Mouse (Mus musculus): ENCODE data around the gene Pdgfd. TPM values are rescaled to one million over a fixed set of nuclear protein-coding genes. Genes with fewer than 3 reads are reported as not detected.
"Not testable (repeated sequence)": the region's sequence is repeated elsewhere in the genome, so short reads cannot be mapped to it uniquely, and the experiment has no call there.

Pdgfd gene
- polyA plus RNA-seq, 1 experiment from 2014 or later: 0.66 TPM

GRCm38 (mm10) chr9:6187955-6188354 lies 19.6 kb downstream of the Pdgfd start:
- Histone ChIP-seq H3K9me3 (ENCODE audit: low read length) (no peaks in the 10 kb centered on the region), H3K4me2 (ENCODE audit: low read depth, low read length) (no peak overlapping the region), H3K27ac (ENCODE audit: low read depth) (no peak overlapping the region), H3K27me3 (ENCODE audit: insufficient read depth, low read length) (no peaks in the 10 kb centered on the region), H3K4me1 (ENCODE audit: insufficient read depth) (no peaks in the 10 kb centered on the region), H3K4me3 (ENCODE audit: low read depth, low read length) (no peak overlapping the region), H3K36me3 (replicated peaks; ENCODE audit: insufficient read depth, low read length) (no peaks in the 10 kb centered on the region), H3K9ac (replicated peaks) (no peak overlapping the region)
- TF ChIP-seq EP300 (IDR thresholded peaks at IDR 0.05; ENCODE audit: low read depth): no peak
- TF ChIP-seq CTCF (IDR thresholded peaks at IDR 0.05; ENCODE audit: low read depth): no peak
- DNase-seq: no peak
- WGBS (ENCODE audit: insufficient replicate concordance): 68% methylated on average over 3 of the region's 3 CpGs
- ATAC-seq: no peak

GRCm38 (mm10) chr9:6193352-6193751 lies 25.0 kb downstream of the Pdgfd start:
- no peak for ATAC-seq
- no peaks in the 10 kb centered on the region for H3K36me3 ChIP-seq (replicated peaks; ENCODE audit: insufficient read depth, low read length)
- TF ChIP-seq CTCF (IDR thresholded peaks at IDR 0.05; ENCODE audit: low read depth) (no peak), EP300 (IDR thresholded peaks at IDR 0.05; ENCODE audit: low read depth) (no peak)
- H3K9ac ChIP-seq (replicated peaks): no peak overlapping the region
- no peaks in the 10 kb centered on the region for H3K4me1 ChIP-seq (ENCODE audit: insufficient read depth)
- H3K4me3 ChIP-seq (ENCODE audit: low read depth, low read length): no peak overlapping the region
- no peak for DNase-seq
- WGBS (ENCODE audit: insufficient replicate concordance): 69% methylated on average over 1 of the region's 1 CpGs
- no peak overlapping the region for H3K4me2 ChIP-seq (ENCODE audit: low read depth, low read length)
- H3K27ac ChIP-seq (ENCODE audit: low read depth): no peak overlapping the region
- no peaks in the 10 kb centered on the region for H3K9me3 ChIP-seq (ENCODE audit: low read length)
- H3K27me3 ChIP-seq (ENCODE audit: insufficient read depth, low read length): no peaks in the 10 kb centered on the region

GRCm38 (mm10) chr9:6212862-6213261 lies 44.5 kb downstream of the Pdgfd start:
- Histone ChIP-seq H3K36me3 (replicated peaks; ENCODE audit: insufficient read depth, low read length) (no peaks in the 10 kb centered on the region), H3K27me3 (ENCODE audit: insufficient read depth, low read length) (no peaks in the 10 kb centered on the region), H3K4me1 (ENCODE audit: insufficient read depth) (no peaks in the 10 kb centered on the region), H3K9me3 (ENCODE audit: low read length) (no peaks in the 10 kb centered on the region), H3K27ac (ENCODE audit: low read depth) (no peak overlapping the region), H3K9ac (replicated peaks) (no peak overlapping the region), H3K4me2 (ENCODE audit: low read depth, low read length) (no peak overlapping the region), H3K4me3 (ENCODE audit: low read depth, low read length) (no peak overlapping the region)
- 71% methylated on average over 5 of the region's 5 CpGs for WGBS (ENCODE audit: insufficient replicate concordance)
- TF ChIP-seq EP300 (IDR thresholded peaks at IDR 0.05; ENCODE audit: low read depth) (no peak), CTCF (IDR thresholded peaks at IDR 0.05; ENCODE audit: low read depth) (no peak)
- DNase-seq (no peak), ATAC-seq (no peak)

- DNase-seq: no peak
- no peak for ATAC-seq
- Histone ChIP-seq H3K4me3 (ENCODE audit: low read depth, low read length) (no peak overlapping the region), H3K27me3 (ENCODE audit: insufficient read depth, low read length) (no peaks in the 10 kb centered on the region), H3K9me3 (ENCODE audit: low read length) (no peaks in the 10 kb centered on the region), H3K4me1 (ENCODE audit: insufficient read depth) (no peaks in the 10 kb centered on the region), H3K27ac (ENCODE audit: low read depth) (no peak overlapping the region), H3K4me2 (ENCODE audit: low read depth, low read length) (no peak overlapping the region), H3K36me3 (replicated peaks; ENCODE audit: insufficient read depth, low read length) (no peaks in the 10 kb centered on the region), H3K9ac (replicated peaks) (no peak overlapping the region)
- TF ChIP-seq CTCF (IDR thresholded peaks at IDR 0.05; ENCODE audit: low read depth) (no peak), EP300 (IDR thresholded peaks at IDR 0.05; ENCODE audit: low read depth) (no peak)
- 70% methylated on average over 1 of the region's 1 CpGs for WGBS (ENCODE audit: insufficient replicate concordance)
Measured at GRCm38 (mm10) chr9:6217505-6217904, 49.1 kb downstream of the Pdgfd start.

GRCm38 (mm10) chr9:6235982-6236381 lies 67.6 kb downstream of the Pdgfd start:
- H3K9me3 ChIP-seq (ENCODE audit: low read length); H3K36me3 ChIP-seq (replicated peaks; ENCODE audit: insufficient read depth, low read length); H3K4me3 ChIP-seq (ENCODE audit: low read depth, low read length); H3K4me2 ChIP-seq (ENCODE audit: low read depth, low read length); H3K27ac ChIP-seq (ENCODE audit: low read depth); H3K9ac ChIP-seq (replicated peaks); ATAC-seq; H3K4me1 ChIP-seq (ENCODE audit: insufficient read depth); H3K27me3 ChIP-seq (ENCODE audit: insufficient read depth, low read length); DNase-seq: not testable (repeated sequence)
- WGBS (ENCODE audit: insufficient replicate concordance): 69% methylated on average over 1 of the region's 1 CpGs
- TF ChIP-seq EP300 (IDR thresholded peaks at IDR 0.05; ENCODE audit: low read depth): 0 out of 2 replicates have a peak, but pooled peaks have one; percentile 10

- H3K4me2 ChIP-seq (ENCODE audit: low read depth, low read length): no peak overlapping the region
- H3K9ac ChIP-seq (replicated peaks): no peak overlapping the region
- DNase-seq (no peak), ATAC-seq (no peak)
- H3K27me3 ChIP-seq (ENCODE audit: insufficient read depth, low read length): no peaks in the 10 kb centered on the region
- H3K36me3 ChIP-seq (replicated peaks; ENCODE audit: insufficient read depth, low read length): no peaks in the 10 kb centered on the region
- no peaks in the 10 kb centered on the region for H3K9me3 ChIP-seq (ENCODE audit: low read length)
- TF ChIP-seq EP300 (IDR thresholded peaks at IDR 0.05; ENCODE audit: low read depth) (no peak), CTCF (IDR thresholded peaks at IDR 0.05; ENCODE audit: low read depth) (no peak)
- no peak overlapping the region for H3K4me3 ChIP-seq (ENCODE audit: low read depth, low read length)
- no peaks in the 10 kb centered on the region for H3K4me1 ChIP-seq (ENCODE audit: insufficient read depth)
- WGBS (ENCODE audit: insufficient replicate concordance): 68% methylated on average over 1 of the region's 1 CpGs
- no peak overlapping the region for H3K27ac ChIP-seq (ENCODE audit: low read depth)
Measured at GRCm38 (mm10) chr9:6250320-6250719, 81.9 kb downstream of the Pdgfd start.

GRCm38 (mm10) chr9:6251990-6252389 lies 83.6 kb downstream of the Pdgfd start:
- H3K4me3 ChIP-seq (ENCODE audit: low read depth, low read length): no peak overlapping the region
- H3K27me3 ChIP-seq (ENCODE audit: insufficient read depth, low read length): no peaks in the 10 kb centered on the region
- H3K36me3 ChIP-seq (replicated peaks; ENCODE audit: insufficient read depth, low read length): no peaks in the 10 kb centered on the region
- no peaks in the 10 kb centered on the region for H3K9me3 ChIP-seq (ENCODE audit: low read length)
- no peak overlapping the region for H3K27ac ChIP-seq (ENCODE audit: low read depth)
- no peak overlapping the region for H3K4me2 ChIP-seq (ENCODE audit: low read depth, low read length)
- no peaks in the 10 kb centered on the region for H3K4me1 ChIP-seq (ENCODE audit: insufficient read depth)
- WGBS (ENCODE audit: insufficient replicate concordance): 67% methylated on average over 2 of the region's 2 CpGs
- ATAC-seq (no peak), DNase-seq (no peak)
- H3K9ac ChIP-seq (replicated peaks): no peak overlapping the region
- TF ChIP-seq CTCF (IDR thresholded peaks at IDR 0.05; ENCODE audit: low read depth) (no peak), EP300 (IDR thresholded peaks at IDR 0.05; ENCODE audit: low read depth) (no peak)

All from liver, postnatal 0 days (tissue).